Mouse (Mus musculus) ES-Bruce4 (cell line): Measurements from ENCODE around the gene Cdc25b. TPM values are rescaled to one million over a fixed set of nuclear protein-coding genes. Genes with fewer than 3 reads are reported as not detected.
A peak's percentile ranks its signal among the peaks of the same experiment; 100 is the strongest.

Experiments used
- H3K27ac ChIP-seq: 2 replicates; pipeline ENCODE4 v1.5.1; 2012; ENCODE audit warnings: low read length, inconsistent platforms; ENCODE audit not compliant: insufficient read depth
- H3K27me3 ChIP-seq: 2 replicates; pipeline ENCODE4 v1.6.1; 2012; ENCODE audit warnings: mild to moderate bottlenecking, low read length, inconsistent platforms; ENCODE audit not compliant: control insufficient read depth, poor library complexity, insufficient read depth, severe bottlenecking
- H3K36me3 ChIP-seq: 2 replicates; pipeline ENCODE4 v1.6.1; 2012; ENCODE audit warnings: inconsistent platforms, mild to moderate bottlenecking, low read length, moderate library complexity; ENCODE audit not compliant: control insufficient read depth, poor library complexity, insufficient read depth, severe bottlenecking
- H3K4me1 ChIP-seq: one replicate; pipeline ENCODE4 v1.8.1; 2011; ENCODE audit warnings: low read length; ENCODE audit not compliant: control insufficient read depth, insufficient read depth
- H3K4me3 ChIP-seq: 2 replicates; pipeline ENCODE4 v1.5.1; 2011; ENCODE audit warnings: low read depth, mild to moderate bottlenecking, low read length
- H3K9ac ChIP-seq: 2 replicates; pipeline ENCODE4 v1.6.1; 2012; ENCODE audit warnings: low read depth, mild to moderate bottlenecking, inconsistent platforms; ENCODE audit not compliant: poor library complexity, severe bottlenecking
- H3K9me3 ChIP-seq: replicated peaks from 2 replicates; pipeline ENCODE4 v1.6.1; 2012; ENCODE audit warnings: mild to moderate bottlenecking, low read length, inconsistent platforms; ENCODE audit not compliant: control insufficient read depth, poor library complexity, insufficient read depth, severe bottlenecking
- CTCF ChIP-seq: IDR thresholded peaks from one replicate; pipeline ENCODE4 v1.8.1; 2011; ENCODE audit warnings: low read depth, low read length
- EP300 ChIP-seq: IDR thresholded peaks from 2 replicates; pipeline ENCODE4 v1.6.1; 2011; ENCODE audit warnings: low read depth, low read length; ENCODE audit not compliant: insufficient read depth
- POLR2A ChIP-seq: IDR thresholded peaks from one replicate; pipeline ENCODE4 v1.8.1; 2011; ENCODE audit warnings: low read length; ENCODE audit not compliant: insufficient read depth
- polyA plus RNA-seq: library from polyadenylated mRNA; stranded (reverse); fragments of >200 nt; gene quantifications from 2 replicates; pipeline ENCODE4 v1.2.4, GENCODE M21; 2011; ENCODE audit warnings: low read depth; ENCODE audit not compliant: missing spikeins, insufficient read depth, insufficient read length

Cdc25b gene
- polyA plus RNA-seq, 1 experiment, result 28.8 TPM

DNA sequence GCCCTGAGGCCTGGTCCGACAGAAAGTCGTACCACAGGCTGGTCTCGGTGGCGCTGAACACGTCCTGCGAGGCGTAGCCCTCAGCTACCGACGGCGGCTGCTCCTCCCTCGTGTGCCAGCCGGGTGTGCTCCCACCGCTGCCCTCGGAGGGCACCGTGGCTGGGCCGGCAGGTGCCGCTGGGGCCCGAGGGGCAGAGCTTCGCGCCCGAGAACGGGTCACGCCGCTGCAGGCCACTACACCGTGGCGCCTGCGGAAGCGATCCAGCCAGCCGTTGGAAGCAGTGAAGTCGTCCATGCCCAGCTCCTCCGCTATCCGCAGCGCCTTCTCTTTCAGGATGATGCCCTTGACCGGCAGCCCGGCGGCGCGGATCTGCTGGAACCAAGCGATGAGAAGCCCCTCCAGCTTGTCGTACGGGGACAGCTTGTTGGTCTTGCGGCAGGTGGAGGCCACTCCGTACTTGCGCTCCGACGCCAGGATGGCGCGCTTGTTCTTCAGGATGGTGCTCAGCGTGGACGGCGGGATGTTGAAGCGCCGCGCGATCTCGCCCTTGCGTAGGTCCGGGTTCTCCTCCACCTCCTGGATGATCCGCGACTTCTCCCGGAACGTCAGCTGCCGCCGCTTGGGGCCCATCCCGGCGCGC, 7.4 kb upstream of the Cdc25b start:
- H3K4me1 ChIP-seq, result peaks cover 4% of the 10 kb centered on the region

DNA sequence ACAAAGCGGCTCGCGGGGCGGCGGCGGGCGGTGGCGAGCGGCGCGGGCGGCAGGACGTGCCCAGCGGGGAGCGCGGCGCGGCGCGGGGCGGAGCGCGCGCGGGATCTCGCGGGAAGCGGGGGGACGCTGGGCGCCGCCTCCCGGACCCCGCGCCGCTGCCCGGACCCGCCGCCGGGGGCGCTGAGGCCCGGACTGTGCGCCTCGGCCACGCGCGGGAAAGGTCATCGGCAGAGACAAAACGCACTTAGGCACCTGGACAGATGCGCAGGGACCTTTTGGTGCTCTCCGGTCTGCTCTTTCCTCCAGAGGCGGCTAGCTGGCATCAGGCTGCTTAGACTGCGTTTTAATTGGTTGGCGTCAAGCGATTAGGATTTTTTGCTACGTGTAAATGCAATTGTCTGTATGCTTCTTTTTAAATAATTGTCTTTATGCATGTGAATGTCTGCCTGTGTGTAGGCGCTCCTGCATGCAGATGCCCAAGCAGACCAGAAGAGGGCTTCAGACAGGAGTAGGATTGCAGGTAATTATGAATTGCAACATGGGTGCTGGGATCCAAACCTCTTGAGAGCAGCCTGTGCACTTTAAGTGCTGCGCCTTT, 6.7 kb upstream of the Cdc25b start, which contains the start of gene Cenpb:
TSS of gene Cenpb (minus strand) at position 78 of the 598 bp plus-strand sequence.
- Histone ChIP-seq H3K9me3 (no peaks in the 10 kb centered on the region), H3K9ac (peak within 1 kb of the TSS; percentile 80), H3K36me3 (no peaks in the 10 kb centered on the region), H3K4me1 (peaks cover 4% of the 10 kb centered on the region), H3K4me3 (peak within 1 kb of the TSS; percentile 92), H3K27me3 (no peaks in the 10 kb centered on the region), H3K27ac (no peak within 1 kb of the TSS)
- 0 out of 2 replicates have a peak, but pooled peaks have one; percentile 16 for TF ChIP-seq EP300
- TF ChIP-seq POLR2A, result no peak
- peak; percentile 29 for TF ChIP-seq CTCF

More for the DNA sequence above, 7.4 kb upstream of the Cdc25b start:
- H3K27ac ChIP-seq, result no peak overlapping the region
- H3K27me3 ChIP-seq, result no peaks in the 10 kb centered on the region
- no peaks in the 10 kb centered on the region for H3K9me3 ChIP-seq
- no peaks in the 10 kb centered on the region for H3K36me3 ChIP-seq
- peak overlapping the region; percentile 80 for H3K9ac ChIP-seq
- peak overlapping the region; percentile 92 for H3K4me3 ChIP-seq
- TF ChIP-seq POLR2A, result no peak
- TF ChIP-seq CTCF, result no peak
- TF ChIP-seq EP300, result no peak

DNA sequence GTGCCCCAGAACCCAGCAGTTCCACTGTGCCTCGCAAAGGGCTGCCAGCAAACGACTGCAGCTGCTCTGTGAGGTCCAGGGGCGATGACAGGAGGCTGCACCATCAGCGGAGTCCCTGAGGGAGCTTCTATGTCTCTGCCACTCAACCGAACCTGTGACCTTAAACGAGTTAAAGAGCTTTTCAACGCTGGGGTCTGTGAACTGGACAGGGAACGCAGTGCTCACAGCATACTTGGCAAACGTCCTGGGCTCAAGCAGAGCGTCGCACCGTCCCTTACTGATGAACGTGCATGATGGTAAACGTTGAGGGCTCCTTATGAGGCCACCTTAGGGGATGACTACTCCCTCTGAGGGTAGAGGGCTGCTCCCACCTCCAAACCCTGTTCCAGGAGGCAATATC, 406 bp upstream of the Cdc25b start:
- no peaks in the 10 kb centered on the region for H3K9me3 ChIP-seq
- no peaks in the 10 kb centered on the region for H3K36me3 ChIP-seq
- peaks cover 3% of the 10 kb centered on the region for H3K4me1 ChIP-seq
- H3K27me3 ChIP-seq, result no peaks in the 10 kb centered on the region
- TF ChIP-seq CTCF (no peak), EP300 (no peak), POLR2A (no peak)
- H3K9ac ChIP-seq, result 0 out of 2 replicates have a peak overlapping the region, but pooled peaks have one; percentile 76
- H3K27ac ChIP-seq, result no peak overlapping the region
- peak overlapping the region; percentile 36 for H3K4me3 ChIP-seq

DNA sequence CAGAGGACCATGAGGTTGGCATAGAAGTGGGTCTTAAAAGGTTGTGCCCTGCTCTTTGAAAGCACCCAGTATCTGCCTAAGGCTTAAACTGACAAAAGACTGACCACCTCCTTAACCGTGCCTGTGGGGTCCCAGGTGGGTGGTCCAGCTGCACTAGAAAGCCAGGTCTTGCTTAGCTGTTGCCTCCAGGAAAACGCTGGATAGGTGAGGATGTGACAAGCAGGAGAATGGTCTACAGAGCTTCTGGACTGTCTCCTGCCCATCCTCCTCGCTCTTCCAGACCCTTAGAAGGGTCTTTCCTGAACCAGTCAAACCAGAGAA, 813 bp downstream of the Cdc25b start:
- H3K4me1 ChIP-seq, result peaks cover 3% of the 10 kb centered on the region
- TF ChIP-seq EP300, result no peak
- no peak for TF ChIP-seq CTCF
- TF ChIP-seq POLR2A, result no peak
- peak overlapping the region; percentile 90 for H3K4me3 ChIP-seq
- H3K9me3 ChIP-seq, result no peaks in the 10 kb centered on the region
- no peaks in the 10 kb centered on the region for H3K36me3 ChIP-seq
- no peaks in the 10 kb centered on the region for H3K27me3 ChIP-seq
- H3K27ac ChIP-seq, result no peak overlapping the region
- H3K9ac ChIP-seq, result peak overlapping the region; percentile 76

DNA sequence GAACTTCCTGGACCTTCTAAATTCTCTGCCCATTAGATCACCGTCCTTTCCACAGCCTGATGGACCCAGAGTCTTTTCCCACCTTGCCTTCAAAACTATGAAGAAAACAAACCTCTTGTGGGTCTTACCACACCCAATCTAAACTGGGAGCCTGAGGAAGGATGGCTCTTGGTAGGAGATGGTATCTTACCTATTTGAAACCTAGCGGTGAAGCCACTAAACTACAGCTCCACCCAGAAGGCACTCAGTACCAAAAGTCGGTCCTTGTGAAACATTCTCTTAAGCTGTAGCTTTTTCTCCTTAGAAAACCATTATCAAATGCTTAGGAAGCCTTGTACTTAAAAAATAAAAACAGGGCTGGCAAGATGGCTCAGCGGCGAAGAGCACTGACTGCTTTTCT, 1.6 kb downstream of the Cdc25b start:
- Histone ChIP-seq H3K36me3 (no peaks in the 10 kb centered on the region), H3K4me3 (no peak overlapping the region), H3K9ac (no peak overlapping the region), H3K27ac (no peak overlapping the region), H3K9me3 (no peaks in the 10 kb centered on the region), H3K27me3 (no peaks in the 10 kb centered on the region), H3K4me1 (peaks cover 3% of the 10 kb centered on the region)
- TF ChIP-seq POLR2A (no peak), CTCF (no peak), EP300 (no peak)

DNA sequence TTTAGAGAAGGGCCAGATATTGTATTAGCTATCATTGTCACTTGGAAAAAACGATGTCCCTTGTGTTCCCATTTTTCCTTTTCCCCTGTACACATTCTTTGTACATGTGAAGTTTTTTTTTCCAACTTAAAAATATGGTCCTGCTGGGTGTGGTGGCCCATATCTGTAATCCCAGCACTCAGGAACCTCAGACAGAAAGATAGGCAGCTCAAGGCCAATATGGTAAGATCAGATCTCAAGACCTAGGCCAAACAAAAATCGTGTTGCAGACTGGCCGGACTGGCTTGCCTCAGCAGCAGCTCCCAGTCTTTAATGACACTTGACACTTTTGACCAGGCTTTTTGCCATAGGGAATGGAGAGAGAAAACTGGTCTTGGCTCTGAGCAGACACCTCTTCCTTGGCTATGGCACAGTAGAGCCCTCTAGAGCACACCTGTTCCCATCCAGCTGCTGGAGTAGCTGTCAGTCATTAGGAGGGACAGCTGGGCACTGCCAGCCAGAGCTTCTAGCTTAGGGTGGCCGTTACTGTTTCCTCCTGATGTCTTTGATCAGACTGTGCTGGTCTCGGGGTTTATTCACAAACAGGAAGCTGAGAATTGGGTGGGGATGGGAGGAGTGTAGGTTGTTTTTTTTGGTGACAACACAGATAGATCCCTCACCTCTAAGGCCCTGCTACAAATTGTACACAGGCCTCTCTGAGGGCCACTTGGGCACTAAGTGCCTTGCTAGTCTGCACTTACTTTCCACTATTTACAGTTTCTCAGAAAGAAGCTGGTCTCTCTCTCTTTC, 3.0 kb downstream of the Cdc25b start:
- peaks cover 3% of the 10 kb centered on the region for H3K4me1 ChIP-seq

More for the DNA sequence above, 3.0 kb downstream of the Cdc25b start:
- no peak for TF ChIP-seq POLR2A
- TF ChIP-seq CTCF, result no peak
- TF ChIP-seq EP300, result no peak
- H3K27ac ChIP-seq, result no peak overlapping the region
- no peaks in the 10 kb centered on the region for H3K36me3 ChIP-seq
- H3K4me3 ChIP-seq, result no peak overlapping the region
- no peaks in the 10 kb centered on the region for H3K9me3 ChIP-seq
- no peaks in the 10 kb centered on the region for H3K27me3 ChIP-seq
- no peak overlapping the region for H3K9ac ChIP-seq
